Mouse (Mus musculus) liver, embryonic 15.5 days (tissue): ENCODE data around the gene Zfhx3. TPM values are rescaled to one million over a fixed set of nuclear protein-coding genes. Genes with fewer than 3 reads are reported as not detected.
A peak's percentile ranks its signal among the peaks of the same experiment; 100 is the strongest.

Source experiments
- ATAC-seq: fragments of 200-750 bp; cut with Nextera tagmentation; 2 replicates; pipeline ENCODE4 v1.8.0; 2017; ENCODE audit warnings: moderate number of reproducible peaks, mild to moderate bottlenecking, moderate library complexity; ENCODE audit not compliant: insufficient read depth
- H3K27ac ChIP-seq: fragments of 300-500 bp; sonication (generic); replicated peaks from 2 replicates; pipeline ENCODE4 v1.5.1; 2015; ENCODE audit warnings: mild to moderate bottlenecking, inconsistent platforms
- H3K27me3 ChIP-seq: fragments of 300-500 bp; sonication (generic); 2 replicates; pipeline ENCODE4 v1.6.1; 2015; ENCODE audit warnings: mild to moderate bottlenecking, inconsistent platforms
- H3K36me3 ChIP-seq: fragments of 300-500 bp; sonication (generic); replicated peaks from 2 replicates; pipeline ENCODE4 v1.6.1; 2015; ENCODE audit warnings: moderate library complexity, mild to moderate bottlenecking, inconsistent platforms
- H3K4me1 ChIP-seq: fragments of 300-500 bp; sonication (generic); replicated peaks from 2 replicates; pipeline ENCODE4 v1.6.1; 2015; ENCODE audit warnings: inconsistent platforms
- H3K4me2 ChIP-seq: fragments of 300-500 bp; sonication (generic); 2 replicates; pipeline ENCODE4 v1.6.1; 2015; ENCODE audit warnings: moderate library complexity, mild to moderate bottlenecking, inconsistent platforms
- H3K4me3 ChIP-seq: fragments of 300-500 bp; sonication (generic); replicated peaks from 2 replicates; pipeline ENCODE4 v1.5.1; 2015; ENCODE audit warnings: mild to moderate bottlenecking, inconsistent platforms
- H3K9ac ChIP-seq: fragments of 300-500 bp; sonication (generic); 2 replicates; pipeline ENCODE4 v1.6.1; 2015; ENCODE audit warnings: moderate library complexity, mild to moderate bottlenecking, inconsistent platforms
- H3K9me3 ChIP-seq: fragments of 300-500 bp; sonication (generic); replicated peaks from 2 replicates; pipeline ENCODE4 v1.6.1; 2016; ENCODE audit warnings: inconsistent platforms
- WGBS: fragments of 180-500 bp; shearing (Covaris S2); methylation state at CpG from one replicate; pipeline ENCODE4 v1.1.7; 2015; ENCODE audit warnings: mixed read lengths; ENCODE audit not compliant: insufficient replicate concordance; 5-methylcytosine and 5-hydroxymethylcytosine counted together
- polyA plus RNA-seq: library from polyadenylated mRNA; unstranded; fragments of >200 nt; fragmentation: Nextera tagmentation; extraction: Ambion mirVana; gene quantifications from 2 replicates; pipeline ENCODE4 v1.2.1, GENCODE M21; 2015

Gene Zfhx3
- polyA plus RNA-seq, 1 experiment from 2014 or later = 1.0 TPM

GRCm38 (mm10) chr8:108901208-108901607 is 958.8 kb downstream of the Zfhx3 start:
- H3K9me3 ChIP-seq = no peaks in the 10 kb centered on the region
- H3K9ac ChIP-seq = no peak overlapping the region
- ATAC-seq = no peak
- H3K36me3 ChIP-seq = no peaks in the 10 kb centered on the region
- H3K4me3 ChIP-seq = no peak overlapping the region
- no peak overlapping the region for H3K4me2 ChIP-seq
- WGBS = 42% methylated on average over 14 of the region's 14 CpGs
- H3K4me1 ChIP-seq = no peaks in the 10 kb centered on the region; the same call in 1 of the 2 replicates
- H3K27ac ChIP-seq = no peak overlapping the region
- H3K27me3 ChIP-seq = no peaks in the 10 kb centered on the region

DNA sequence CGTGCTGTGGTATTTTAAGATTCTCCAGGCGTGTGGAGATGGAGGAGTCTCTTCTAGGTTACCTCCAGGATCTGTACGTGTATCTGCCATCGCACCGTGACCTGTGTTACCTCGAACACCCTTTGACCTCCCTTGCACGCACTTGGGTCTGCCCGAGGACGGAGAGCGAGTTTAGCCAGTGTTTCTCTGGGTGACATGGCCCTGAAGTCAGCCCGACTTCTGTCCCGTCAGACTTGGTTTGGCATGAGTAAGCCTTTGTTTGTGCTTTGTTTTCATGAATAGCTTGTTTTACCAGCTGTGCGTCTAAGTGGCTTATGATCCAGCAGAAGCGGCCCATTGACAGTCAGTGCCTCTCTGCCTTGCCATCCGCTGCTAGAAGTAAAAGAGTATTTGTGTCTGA is 961.1 kb downstream of the Zfhx3 start:
- 80% methylated on average over 15 of the region's 15 CpGs for WGBS
- Histone ChIP-seq H3K4me1 (no peaks in the 10 kb centered on the region; the same call in 1 of the 2 replicates), H3K27ac (no peak overlapping the region), H3K36me3 (no peaks in the 10 kb centered on the region), H3K4me2 (no peak overlapping the region), H3K4me3 (no peak overlapping the region), H3K27me3 (no peaks in the 10 kb centered on the region), H3K9ac (no peak overlapping the region), H3K9me3 (no peaks in the 10 kb centered on the region)
- no peak for ATAC-seq

DNA sequence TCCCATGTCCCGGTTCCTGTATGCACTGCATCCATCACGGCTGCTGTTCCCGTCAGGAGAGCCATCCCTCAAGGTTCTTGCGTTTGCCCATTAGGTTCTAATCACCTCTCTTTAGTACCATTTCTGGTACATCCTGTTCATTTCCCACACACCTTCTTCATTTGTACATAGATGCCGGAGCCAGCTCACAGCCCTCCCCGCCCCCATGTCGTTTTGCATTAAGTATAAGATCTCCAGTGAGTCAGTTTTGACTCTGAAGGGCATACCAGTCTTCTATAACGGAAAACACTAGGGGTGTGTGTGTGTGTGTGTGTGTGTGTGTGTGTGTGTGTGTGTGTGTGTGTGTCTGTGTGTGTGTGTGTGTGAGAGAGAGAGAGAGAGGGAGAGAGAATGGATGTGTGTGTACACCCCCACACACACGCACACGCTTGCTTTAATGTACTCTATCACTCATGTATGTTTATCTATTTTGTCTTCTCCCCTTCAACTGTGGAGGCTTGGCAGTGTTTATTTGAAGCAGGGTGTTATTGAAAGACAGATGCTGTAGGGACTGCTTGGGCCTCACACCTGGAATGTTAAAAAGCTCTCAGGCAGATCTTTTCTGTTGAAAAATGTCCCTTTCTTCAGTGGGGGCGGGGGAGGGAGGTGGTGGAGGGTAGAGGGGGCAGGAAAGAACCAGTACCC is 962.0 kb downstream of the Zfhx3 start:
- Histone ChIP-seq H3K4me1 (no peaks in the 10 kb centered on the region), H3K9me3 (no peaks in the 10 kb centered on the region), H3K27ac (no peak overlapping the region), H3K4me2 (no peak overlapping the region), H3K36me3 (no peaks in the 10 kb centered on the region), H3K27me3 (no peaks in the 10 kb centered on the region), H3K4me3 (no peak overlapping the region), H3K9ac (no peak overlapping the region)
- no peak for ATAC-seq
- WGBS = 66% methylated on average over 11 of the region's 11 CpGs

DNA sequence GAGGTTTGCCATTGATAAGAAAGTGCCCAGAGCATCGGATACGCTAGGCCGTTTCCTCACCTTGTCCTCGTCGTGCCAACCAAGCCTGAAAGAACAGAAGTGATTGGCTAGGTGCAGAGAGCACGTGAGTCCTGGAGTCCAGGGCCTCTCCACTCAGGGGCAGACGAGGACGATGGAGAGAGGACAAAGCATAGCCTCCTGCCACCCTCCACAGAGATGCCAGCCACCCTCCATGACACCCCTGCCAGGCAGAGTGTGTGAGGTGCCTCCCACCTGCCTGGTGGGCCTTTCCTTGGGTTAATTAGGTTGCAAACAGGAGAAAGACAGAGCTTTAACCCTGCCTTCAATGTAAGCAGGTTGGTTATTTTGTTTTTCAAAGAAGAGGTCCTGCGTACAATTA is 965.6 kb downstream of the Zfhx3 start:
- no peaks in the 10 kb centered on the region for H3K27me3 ChIP-seq
- no peak for ATAC-seq
- peaks cover 8% of the 10 kb centered on the region for H3K4me1 ChIP-seq
- no peak overlapping the region for H3K4me2 ChIP-seq
- H3K9ac ChIP-seq = no peak overlapping the region
- WGBS = 74% methylated on average over 9 of the region's 9 CpGs
- no peaks in the 10 kb centered on the region for H3K36me3 ChIP-seq
- H3K27ac ChIP-seq = no peak overlapping the region
- no peaks in the 10 kb centered on the region for H3K9me3 ChIP-seq
- H3K4me3 ChIP-seq = no peak overlapping the region

DNA sequence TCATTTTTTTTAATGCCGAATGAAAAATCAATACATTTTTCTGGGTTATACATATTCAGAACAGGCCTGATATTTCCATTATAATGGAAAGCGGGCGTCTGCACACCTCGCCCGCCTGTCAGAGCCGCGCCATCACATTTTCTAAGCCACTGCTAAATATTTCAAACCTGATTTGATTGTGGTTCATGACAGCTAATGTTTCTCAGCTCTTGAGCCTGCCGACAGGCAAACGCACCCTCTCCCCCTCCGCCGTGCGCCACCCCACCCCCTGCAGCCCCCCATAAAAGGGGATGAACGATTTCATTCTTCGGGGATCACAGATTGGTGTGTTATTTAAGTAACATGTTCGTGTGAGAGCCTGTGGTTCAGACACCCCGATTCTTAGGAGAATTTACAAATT is 966.1 kb downstream of the Zfhx3 start:
- H3K36me3 ChIP-seq = no peaks in the 10 kb centered on the region
- ATAC-seq = no peak
- 79% methylated on average over 16 of the region's 16 CpGs for WGBS

GRCm38 (mm10) chr8:108909035-108909434 is 966.6 kb downstream of the Zfhx3 start:
- 75% methylated on average over 9 of the region's 9 CpGs for WGBS

More for the DNA sequence above, 966.1 kb downstream of the Zfhx3 start:
- Histone ChIP-seq H3K4me3 (no peak overlapping the region), H3K27me3 (no peaks in the 10 kb centered on the region), H3K4me2 (no peak overlapping the region), H3K9me3 (no peaks in the 10 kb centered on the region), H3K27ac (no peak overlapping the region), H3K9ac (no peak overlapping the region), H3K4me1 (peaks cover 12% of the 10 kb centered on the region)

GRCm38 (mm10) chr8:108909455-108909854 is 967.0 kb downstream of the Zfhx3 start:
- H3K27ac ChIP-seq = no peak overlapping the region
- no peak for ATAC-seq
- WGBS = 65% methylated on average over 2 of the region's 2 CpGs
- H3K4me2 ChIP-seq = no peak overlapping the region
- H3K27me3 ChIP-seq = no peaks in the 10 kb centered on the region
- peaks cover 12% of the 10 kb centered on the region for H3K4me1 ChIP-seq
- H3K36me3 ChIP-seq = no peaks in the 10 kb centered on the region
- no peak overlapping the region for H3K9ac ChIP-seq
- no peak overlapping the region for H3K4me3 ChIP-seq
- H3K9me3 ChIP-seq = no peaks in the 10 kb centered on the region

More at GRCm38 (mm10) chr8:108909035-108909434, 966.6 kb downstream of the Zfhx3 start:
- Histone ChIP-seq H3K9me3 (no peaks in the 10 kb centered on the region), H3K4me1 (peaks cover 12% of the 10 kb centered on the region), H3K27me3 (no peaks in the 10 kb centered on the region), H3K36me3 (no peaks in the 10 kb centered on the region), H3K4me3 (no peak overlapping the region), H3K9ac (no peak overlapping the region), H3K4me2 (no peak overlapping the region), H3K27ac (no peak overlapping the region)
- ATAC-seq = no peak

GRCm38 (mm10) chr8:108910843-108911242 is 968.4 kb downstream of the Zfhx3 start:
- Histone ChIP-seq H3K36me3 (no peaks in the 10 kb centered on the region), H3K9ac (no peak overlapping the region), H3K9me3 (no peaks in the 10 kb centered on the region), H3K27me3 (no peaks in the 10 kb centered on the region), H3K4me2 (no peak overlapping the region), H3K4me3 (no peak overlapping the region), H3K4me1 (peaks cover 12% of the 10 kb centered on the region), H3K27ac (no peak overlapping the region)
- 0 out of 2 replicates have a peak, but pooled peaks have one; percentile 14 for ATAC-seq
- 64% methylated on average over 12 of the region's 12 CpGs for WGBS

- Histone ChIP-seq H3K27ac (no peak overlapping the region), H3K36me3 (no peaks in the 10 kb centered on the region), H3K9ac (no peak overlapping the region), H3K27me3 (no peaks in the 10 kb centered on the region), H3K9me3 (no peaks in the 10 kb centered on the region), H3K4me2 (no peak overlapping the region), H3K4me1 (peaks cover 14% of the 10 kb centered on the region), H3K4me3 (no peak overlapping the region)
- ATAC-seq = no peak
- WGBS = 14% methylated on average over 6 of the region's 6 CpGs
Observed at GRCm38 (mm10) chr8:108911511-108911910, 969.1 kb downstream of the Zfhx3 start.

- Histone ChIP-seq H3K9me3 (no peaks in the 10 kb centered on the region), H3K36me3 (no peaks in the 10 kb centered on the region), H3K4me2 (no peak overlapping the region), H3K4me3 (no peak overlapping the region), H3K9ac (no peak overlapping the region), H3K27me3 (no peaks in the 10 kb centered on the region), H3K27ac (0 out of 2 replicates have a peak overlapping the region, but pooled peaks have one; percentile 33), H3K4me1 (peaks cover 14% of the 10 kb centered on the region)
- no peak for ATAC-seq
- 85% methylated on average over 7 of the region's 7 CpGs for WGBS
Observed at GRCm38 (mm10) chr8:108912998-108913397, 970.6 kb downstream of the Zfhx3 start.

DNA sequence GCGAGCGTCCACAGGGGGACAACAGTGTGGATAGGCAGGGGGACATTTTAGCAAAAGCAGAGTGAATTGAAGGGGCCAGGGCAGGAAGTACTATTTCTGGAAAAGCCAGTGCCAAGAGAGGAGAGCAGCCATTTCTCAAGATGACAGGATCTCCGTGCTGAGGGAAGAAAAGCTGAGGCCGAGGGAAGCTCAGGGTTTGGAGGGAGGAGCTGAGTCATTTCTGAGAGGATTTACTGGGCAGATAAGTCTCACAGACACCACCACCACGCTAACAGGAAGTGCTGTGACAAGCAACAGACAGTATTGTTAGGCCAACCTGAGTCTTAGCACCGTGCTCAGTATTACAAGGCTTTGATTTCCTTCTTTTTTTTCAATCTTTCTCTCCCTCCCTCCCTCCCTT is 973.0 kb downstream of the Zfhx3 start:
- H3K4me2 ChIP-seq = no peak overlapping the region
- H3K9me3 ChIP-seq = no peaks in the 10 kb centered on the region
- no peak for ATAC-seq
- no peaks in the 10 kb centered on the region for H3K36me3 ChIP-seq
- no peak overlapping the region; the same call in 1 of the 2 replicates for H3K27ac ChIP-seq
- no peak overlapping the region for H3K9ac ChIP-seq
- H3K4me3 ChIP-seq = no peak overlapping the region
- H3K4me1 ChIP-seq = peaks cover 14% of the 10 kb centered on the region
- H3K27me3 ChIP-seq = no peaks in the 10 kb centered on the region
- 13% methylated on average over 6 of the region's 6 CpGs for WGBS

GRCm38 (mm10) chr8:108915876-108916275 is 973.4 kb downstream of the Zfhx3 start:
- Histone ChIP-seq H3K27me3 (no peaks in the 10 kb centered on the region), H3K4me3 (no peak overlapping the region), H3K9ac (no peak overlapping the region), H3K27ac (no peak overlapping the region), H3K4me1 (peaks cover 14% of the 10 kb centered on the region), H3K9me3 (no peaks in the 10 kb centered on the region), H3K4me2 (no peak overlapping the region), H3K36me3 (no peaks in the 10 kb centered on the region)
- WGBS = 52% methylated on average over 6 of the region's 6 CpGs
- no peak for ATAC-seq
